9 mouse cellular contexts compared by ENCODE assay signal in genomic region chr1:36920154-36920716, GRCm38 (mm10). TPM values are rescaled to one million over a fixed set of nuclear protein-coding genes. Genes with fewer than 3 reads are reported as not detected.
DNase-seq lines count a peak whose midpoint lies in the region; ATAC-seq and TF ChIP-seq lines count a peak whose summit lies in the region.
"Had no signal": no experiment of that assay in that cellular context is flagged by ENCODE, and none has a peak within 500 bp of the region (broad histone marks: within the 10 kb centered on the region; RNA-seq: fewer than 3 reads in every experiment).

No protein-coding gene starts in this region.

- peaks cover 14% of the 10 kb centered on the region for H3K4me1 ChIP-seq in limb, embryonic 12.5 days (replicated peaks)
- peaks cover 9% of the 10 kb centered on the region for H3K4me1 ChIP-seq in limb, embryonic 10.5 days
- peaks cover 25% of the 10 kb centered on the region; the same call in 1 of the 2 replicates for H3K4me1 ChIP-seq in hindbrain, postnatal 0 days (ENCODE audit: insufficient read depth, low read length)

- no peak for DNase-seq in limb, embryonic 10.5 days (ENCODE audit: low spot score)
- peak; percentile 51 for DNase-seq in adrenal gland, postnatal 14 days
- DNase-seq in hindbrain, postnatal 0 days (ENCODE audit: low spot score) = peak; percentile 34
- peak; percentile 78 for DNase-seq in liver
- peak; percentile 84 for DNase-seq in naive thymus-derived CD4-positive, alpha-beta T cell, adult 2 months (ENCODE audit: low read depth)
- no peak for DNase-seq in urinary bladder, postnatal 10 days (ENCODE audit: low spot score)

- 51% methylated on average over 3 of the region's 3 CpGs for WGBS in limb, embryonic 12.5 days
- 48% methylated on average over 3 of the region's 3 CpGs for WGBS in limb, embryonic 10.5 days
- 53% methylated on average over 3 of the region's 3 CpGs for WGBS in hindbrain, postnatal 0 days

- no peaks in the 10 kb centered on the region for H3K27me3 ChIP-seq in limb, embryonic 12.5 days
- no peaks in the 10 kb centered on the region for H3K27me3 ChIP-seq in limb, embryonic 10.5 days (ENCODE audit: low read depth, poor library complexity, severe bottlenecking)
- no peaks in the 10 kb centered on the region for H3K27me3 ChIP-seq in hindbrain, postnatal 0 days (ENCODE audit: insufficient read depth, low read length)

- H3K27ac ChIP-seq in limb, embryonic 12.5 days = 0 out of 2 replicates have a peak overlapping the region, but pooled peaks have one; percentile 17
- no peak overlapping the region for H3K27ac ChIP-seq in limb, embryonic 10.5 days
- H3K27ac ChIP-seq in hindbrain, postnatal 0 days = peak overlapping the region; percentile 41; the same call in 1 of the 2 replicates
- H3K27ac ChIP-seq: macrophage had no signal

- H3K36me3 ChIP-seq in limb, embryonic 12.5 days = no peaks in the 10 kb centered on the region
- no peaks in the 10 kb centered on the region for H3K36me3 ChIP-seq in limb, embryonic 10.5 days
- H3K36me3 ChIP-seq in hindbrain, postnatal 0 days (ENCODE audit: insufficient read depth, low read length) = no peaks in the 10 kb centered on the region

- H3K9ac ChIP-seq in limb, embryonic 12.5 days (replicated peaks) = no peak overlapping the region
- H3K9ac ChIP-seq in hindbrain, postnatal 0 days (replicated peaks; ENCODE audit: low read length) = no peak overlapping the region

- ATAC-seq in limb, embryonic 12.5 days (ENCODE audit: insufficient number of reproducible peaks, insufficient read depth, low FRiP score, low TSS enrichment, low read depth) = no peak
- peak; percentile 54 for ATAC-seq in erythroblast, adult 5-6 weeks (replicated peaks; ENCODE audit: low FRiP score, poor library complexity, severe bottlenecking)
- no peak for ATAC-seq in hindbrain, postnatal 0 days

- H3K9me3 ChIP-seq in limb, embryonic 12.5 days = no peaks in the 10 kb centered on the region
- no peaks in the 10 kb centered on the region for H3K9me3 ChIP-seq in limb, embryonic 10.5 days (replicated peaks)
- H3K9me3 ChIP-seq in hindbrain, postnatal 0 days (ENCODE audit: low read length) = no peaks in the 10 kb centered on the region

- H3K4me3 ChIP-seq in limb, embryonic 12.5 days (replicated peaks) = no peak overlapping the region
- no peak overlapping the region for H3K4me3 ChIP-seq in limb, embryonic 10.5 days
- no peak overlapping the region for H3K4me3 ChIP-seq in hindbrain, postnatal 0 days (ENCODE audit: low read length)

- no peak overlapping the region for H3K4me2 ChIP-seq in limb, embryonic 12.5 days
- H3K4me2 ChIP-seq in hindbrain, postnatal 0 days (ENCODE audit: low read depth, low read length) = no peak overlapping the region

- TF ChIP-seq CTCF in hindbrain, postnatal 0 days (IDR thresholded peaks at IDR 0.05; ENCODE audit: low read depth) = no peak

RNA-seq across cellular contexts. Expression of gene Tmem131, which starts 23.2 kb away (rescaled TPM):
- 15.6 and 17.4 TPM in 2 replicates for polyA plus RNA-seq in limb, embryonic 12.5 days (2016; fragmentation: Nextera tagmentation; extraction: Ambion mirVana)
- polyA plus RNA-seq in limb, embryonic 10.5 days (2016; fragmentation: Nextera tagmentation; extraction: Ambion mirVana) = 13.4 and 13.8 TPM in 2 replicates
- 45.7 and 48.2 TPM in 2 replicates for total RNA-seq in adrenal gland, postnatal 14 days (2021)
- total RNA-seq in erythroblast, adult 5-6 weeks (2015; ENCODE audit: low replicate concordance) = 214 and 220 TPM in 2 replicates
- total RNA-seq in erythroblast, adult 5-6 weeks (2017; ENCODE audit: low replicate concordance) = 159 and 168 TPM in 2 replicates
- total RNA-seq in hindbrain, postnatal 0 days (2014; rRNA removed) = 21.5 and 22.9 TPM in 2 replicates
- polyA plus RNA-seq in hindbrain, postnatal 0 days (2015; fragmentation: Nextera tagmentation; extraction: Ambion mirVana) = 8.0 and 8.9 TPM in 2 replicates

Comparison
In these comparisons a context has a peak if more than half of its experiments do, and no peak if none do; other contexts are left out.
1. DNase-seq: peak in adrenal gland, postnatal 14 days (single experiment), hindbrain, postnatal 0 days (single experiment), liver (single experiment) and naive thymus-derived CD4-positive, alpha-beta T cell, adult 2 months (single experiment); none in limb, embryonic 10.5 days (single experiment) and urinary bladder, postnatal 10 days (single experiment).